Mouse (Mus musculus) ES-E14 (cell line): ENCODE data around the gene Coro1c. TPM values are rescaled to one million over a fixed set of nuclear protein-coding genes. Genes with fewer than 3 reads are reported as not detected.

Experiments
- DNase-seq: peaks from one replicate; pipeline ENCODE4 v3.0.0-alpha.2; 2013; ENCODE audit warnings: low read depth, low spot score
- H3K27ac ChIP-seq: 2 replicates; pipeline ENCODE4 v1.5.1; 2012; ENCODE audit warnings: low read depth, mild to moderate bottlenecking, low read length, moderate library complexity, mixed read lengths; ENCODE audit not compliant: poor library complexity, insufficient read depth, severe bottlenecking
- H3K36me3 ChIP-seq: 2 replicates; pipeline ENCODE4 v1.6.1; 2012; ENCODE audit warnings: mild to moderate bottlenecking, low read length, moderate library complexity, mixed read lengths; ENCODE audit not compliant: control insufficient read depth, poor library complexity, insufficient read depth, severe bottlenecking
- H3K4me1 ChIP-seq, 2 experiments: fragments of 150-350 bp in 1 of 2; sonication (generic) in 1 of 2; 2 replicates each; pipeline ENCODE4 v1.6.1; 2012; ENCODE audit warnings: low read length in 2 of 2, mild to moderate bottlenecking in 1 of 2, mixed read lengths in 1 of 2; ENCODE audit not compliant: control insufficient read depth in 2 of 2, insufficient read depth in 2 of 2, poor library complexity in 1 of 2
- H3K4me3 ChIP-seq, 2 experiments: fragments of 150-350 bp in 1 of 2; sonication (generic) in 1 of 2; 2 replicates each; pipeline ENCODE4 v1.5.1; 2012; ENCODE audit warnings: low read length in 2 of 2, low read depth in 1 of 2, mild to moderate bottlenecking in 1 of 2, mixed read lengths in 1 of 2; ENCODE audit not compliant: insufficient read depth in 1 of 2, poor library complexity in 1 of 2, severe bottlenecking in 1 of 2
- H3K9ac ChIP-seq: 2 replicates; pipeline ENCODE4 v1.6.1; 2012; ENCODE audit warnings: low read depth, mild to moderate bottlenecking, low read length, mixed read lengths; ENCODE audit not compliant: poor library complexity, insufficient read depth, severe bottlenecking
- H3K9me3 ChIP-seq: fragments of 150-350 bp; sonication (generic); 2 replicates; pipeline ENCODE4 v1.6.1; 2012; ENCODE audit warnings: low read depth, mild to moderate bottlenecking, low read length; ENCODE audit not compliant: control insufficient read depth, insufficient read depth
- CHD2 ChIP-seq: IDR thresholded peaks from 2 replicates; pipeline ENCODE4 v1.6.1; 2014; ENCODE audit warnings: mild to moderate bottlenecking, low read depth, low read length, inconsistent platforms
- HCFC1 ChIP-seq: IDR thresholded peaks from 2 replicates; pipeline ENCODE4 v1.6.1; 2012; ENCODE audit warnings: low read length, inconsistent platforms, borderline replicate concordance; ENCODE audit not compliant: insufficient read depth
- MAFK ChIP-seq: IDR thresholded peaks from 2 replicates; pipeline ENCODE4 v1.6.1; 2014; ENCODE audit warnings: mild to moderate bottlenecking, low read depth, low read length, inconsistent platforms; ENCODE audit not compliant: insufficient read depth
- ZC3H11A ChIP-seq: IDR thresholded peaks from 2 replicates; pipeline ENCODE4 v1.6.1; 2012; ENCODE audit warnings: low read depth, mild to moderate bottlenecking, inconsistent platforms, low read length, borderline replicate concordance
- ZNF384 ChIP-seq: IDR thresholded peaks from 2 replicates; pipeline ENCODE4 v1.6.1; 2012; ENCODE audit warnings: low read depth, low read length, inconsistent platforms
- in situ Hi-C, 2 experiments: fragments of 600-800 bp; cut with MboI; formaldehyde crosslinking; loops; one replicate each; pipeline ENCODE4 v1.15.1; 2025; ENCODE audit warnings: low sequenced_read_pairs in 2 of 2, inconsistent platforms in 1 of 2; ENCODE audit not compliant: unreplicated experiment in 2 of 2
- total RNA-seq: library from RNA; depleted of rRNA; stranded (reverse); fragments of 300-350 nt; gene quantifications from 2 replicates; pipeline ENCODE4 v1.2.3, GENCODE M21; 2012

Gene Coro1c
- total RNA-seq, 1 experiment: 150 TPM

DNA sequence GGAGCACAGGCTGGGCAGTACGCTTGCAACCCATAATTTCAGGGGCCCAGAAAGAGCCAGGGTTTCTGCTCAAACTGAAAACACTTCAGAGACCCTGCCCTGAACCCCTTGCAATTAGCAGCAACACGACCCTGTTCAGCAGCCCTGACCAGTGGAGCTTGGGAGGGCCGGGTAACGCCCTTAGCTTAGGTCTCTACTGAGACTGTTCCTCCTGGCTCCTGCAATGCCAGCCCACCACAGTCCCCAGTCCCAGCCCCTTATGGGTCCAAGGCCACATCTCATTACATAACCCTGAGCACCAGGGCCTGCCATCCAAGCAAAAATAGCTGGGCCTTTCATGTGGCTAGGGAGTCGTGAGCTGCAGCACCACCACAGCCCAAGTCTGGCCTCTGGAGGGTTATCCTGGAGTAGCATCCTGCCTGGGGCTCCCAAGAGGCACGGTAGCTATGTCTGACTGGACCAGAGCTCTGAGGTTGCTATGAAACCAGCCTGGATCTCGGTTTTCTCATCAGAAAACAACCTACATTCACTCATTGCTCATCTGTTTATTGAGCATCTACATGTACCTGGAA is 104.1 kb downstream of the Coro1c start:
- H3K27ac ChIP-seq: no peak overlapping the region
- no peaks in the 10 kb centered on the region for H3K36me3 ChIP-seq
- DNase-seq: no peak
- no peak overlapping the region for H3K4me3 ChIP-seq
- no peak overlapping the region for H3K9ac ChIP-seq
- peaks cover 3 to 10% of the 10 kb centered on the region in 2 experiments; a peak in 3 of 4 replicates for H3K4me1 ChIP-seq
- H3K9me3 ChIP-seq: no peaks in the 10 kb centered on the region
- no peak for TF ChIP-seq MAFK
- in situ Hi-C loops: no loop called here

- Histone ChIP-seq H3K27ac (no peak within 1 kb of the TSS), H3K36me3 (no peaks in the 10 kb centered on the region), H3K4me1 (peaks cover 4 to 16% of the 10 kb centered on the region in 2 experiments; a peak in 3 of 4 replicates), H3K9ac (no peak within 1 kb of the TSS), H3K4me3 (peak within 1 kb of the TSS in 1 of 2 experiments; percentile 13; a peak in 1 of 4 replicates), H3K9me3 (no peaks in the 10 kb centered on the region)
- no peak for DNase-seq
- in situ Hi-C loops: no loop called here
- TF ChIP-seq ZNF384: no peak
- TF ChIP-seq ZC3H11A: no peak
- TF ChIP-seq CHD2: no peak
- no peak for TF ChIP-seq MAFK
- no peak for TF ChIP-seq HCFC1
These were observed 108.3 kb downstream of the Coro1c start, which contains the start of gene Tmem119 for GRCm38 (mm10) chr5:113800280-113800679. TSS of gene Tmem119 (minus strand) at chr5:113800516.

GRCm38 (mm10) chr5:113799691-113800090 is 108.9 kb downstream of the Coro1c start:
- in situ Hi-C loops: no loop called here
- TF ChIP-seq ZNF384 (no peak), HCFC1 (no peak), ZC3H11A (no peak), CHD2 (no peak), MAFK (no peak)
- H3K36me3 ChIP-seq: no peaks in the 10 kb centered on the region
- DNase-seq: no peak
- H3K4me1 ChIP-seq: peaks cover 4 to 16% of the 10 kb centered on the region in 2 experiments; a peak in 3 of 4 replicates
- no peaks in the 10 kb centered on the region for H3K9me3 ChIP-seq
- H3K4me3 ChIP-seq: peak overlapping the region in 1 of 2 experiments; percentile 13; a peak in 1 of 4 replicates
- H3K27ac ChIP-seq: no peak overlapping the region
- H3K9ac ChIP-seq: no peak overlapping the region

GRCm38 (mm10) chr5:113798525-113798924 is 110.0 kb downstream of the Coro1c start:
- H3K36me3 ChIP-seq: no peaks in the 10 kb centered on the region
- peaks cover 4 to 16% of the 10 kb centered on the region in 2 experiments; a peak in 3 of 4 replicates for H3K4me1 ChIP-seq
- in situ Hi-C loops: no loop called here
- no peak overlapping the region for H3K4me3 ChIP-seq
- no peak overlapping the region for H3K9ac ChIP-seq
- DNase-seq: no peak
- H3K27ac ChIP-seq: no peak overlapping the region
- H3K9me3 ChIP-seq: no peaks in the 10 kb centered on the region
- no peak for TF ChIP-seq CHD2
- TF ChIP-seq ZC3H11A: no peak
- no peak for TF ChIP-seq MAFK
